Mouse (Mus musculus): ENCODE results near the gene Nudt10. TPM values are rescaled to one million over a fixed set of nuclear protein-coding genes. Genes with fewer than 3 reads are reported as not detected.
A peak's percentile ranks its signal among the peaks of the same experiment; 100 is the strongest.
"Not testable (repeated sequence)": the region's sequence is repeated elsewhere in the genome, so short reads cannot be mapped to it uniquely, and the experiment has no call there.

The Nudt10 gene
- 54.6 and 62.6 TPM in 2 replicates for polyA plus RNA-seq (2015; fragmentation: Nextera tagmentation; extraction: Ambion mirVana)

DNA sequence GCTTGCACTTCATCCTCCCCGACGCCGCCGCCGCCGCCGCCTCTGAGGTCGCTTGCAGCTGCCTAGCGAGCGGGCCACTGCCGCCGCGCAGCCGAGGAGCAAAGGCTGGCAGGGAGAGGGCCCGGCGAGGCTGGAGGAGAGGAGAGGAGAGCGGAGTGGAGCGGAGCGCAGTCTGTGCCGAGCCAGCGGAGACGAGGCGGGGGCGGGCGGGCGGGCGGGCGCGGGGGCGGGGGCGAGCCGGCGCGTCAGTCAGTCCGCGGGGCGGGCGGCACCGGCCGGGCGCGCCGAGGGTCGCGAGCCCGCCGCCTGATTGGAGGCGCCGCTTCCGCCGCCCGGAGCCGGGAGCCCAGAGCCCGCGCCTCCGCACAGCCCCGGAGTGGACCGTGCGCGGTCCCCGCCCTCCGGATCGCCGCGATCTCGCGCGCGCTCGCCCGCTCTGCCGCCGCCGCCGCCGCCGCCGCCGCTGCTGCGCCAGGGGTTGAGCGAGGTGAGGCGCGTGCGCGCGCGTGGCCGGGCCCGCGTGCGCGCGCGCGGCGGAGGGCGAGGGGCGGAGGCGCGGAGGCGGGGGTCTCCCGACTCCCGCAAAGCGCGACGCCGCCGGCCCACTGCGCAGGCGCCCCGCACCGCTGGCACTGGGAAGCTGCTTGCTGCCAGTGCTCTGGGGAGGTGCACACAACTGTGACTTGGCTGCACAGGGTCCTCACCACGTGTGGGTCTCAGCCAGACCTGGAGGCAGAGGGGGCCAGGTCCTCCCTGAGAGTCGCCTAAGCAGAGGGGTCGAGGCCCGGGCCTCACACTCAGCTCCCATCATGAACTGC, at the start of gene Nudt10:
Gene Nudt10, minus strand, starts transcription at position 193 of the 818 bp plus-strand sequence.
- not testable (repeated sequence) for H3K4me1 ChIP-seq, H3K9me3 ChIP-seq, H3K27me3 ChIP-seq, H3K36me3 ChIP-seq
- H3K4me2 ChIP-seq (replicated peaks), result peak within 1 kb of the TSS; percentile 34
- peak within 1 kb of the TSS; percentile 40 for H3K9ac ChIP-seq (replicated peaks)
- peak within 1 kb of the TSS; percentile 40 for H3K4me3 ChIP-seq
- peak within 1 kb of the TSS; percentile 77 for H3K27ac ChIP-seq (replicated peaks)
- ATAC-seq (replicated peaks), result peak; percentile 90
- no CpG with 5 or more reads among the region's 116 CpGs for WGBS

- peak; percentile 73 for ATAC-seq (replicated peaks)
- WGBS, result 31% methylated on average over 13 of the region's 64 CpGs
- H3K27me3 ChIP-seq, H3K9me3 ChIP-seq, H3K36me3 ChIP-seq, H3K4me1 ChIP-seq: not testable (repeated sequence)
- Histone ChIP-seq H3K4me3 (peak overlapping the region; percentile 40), H3K9ac (replicated peaks) (peak overlapping the region; percentile 40), H3K4me2 (replicated peaks) (peak overlapping the region; percentile 14; the same call in 1 of the 2 replicates), H3K27ac (replicated peaks) (peak overlapping the region; percentile 77)
These were observed 536 bp downstream of the Nudt10 start for GRCm38 (mm10) chrX:6172136-6172822.

- Histone ChIP-seq H3K27ac (replicated peaks) (peak overlapping the region; percentile 37; the same call in 1 of the 2 replicates), H3K4me1 (peaks cover 3% of the 10 kb centered on the region; the same call in 1 of the 2 replicates), H3K36me3 (no peaks in the 10 kb centered on the region), H3K27me3 (no peaks in the 10 kb centered on the region), H3K4me3 (peak overlapping the region; percentile 40), H3K9ac (replicated peaks) (peak overlapping the region; percentile 40), H3K4me2 (replicated peaks) (peak overlapping the region; percentile 34), H3K9me3 (no peaks in the 10 kb centered on the region)
- 25% methylated on average over 11 of the region's 12 CpGs for WGBS
- ATAC-seq (replicated peaks), result no peak
These were observed 1.1 kb downstream of the Nudt10 start for GRCm38 (mm10) chrX:6171718-6172117.

Other genes starting within 250 kb of the Nudt10 start
- 19.1 and 20.3 TPM in 2 replicates for gene Nudt11, start 125.6 kb downstream of the Nudt10 start, polyA plus RNA-seq (2015; fragmentation: Nextera tagmentation; extraction: Ambion mirVana)
- gene AU022751, start 89.6 kb downstream of the Nudt10 start, polyA plus RNA-seq (2015; fragmentation: Nextera tagmentation; extraction: Ambion mirVana), result not detected in 2 replicates
- gene Bmp15, start 147.7 kb upstream of the Nudt10 start, polyA plus RNA-seq (2015; fragmentation: Nextera tagmentation; extraction: Ambion mirVana), result 0.08 and 0.15 TPM in 2 replicates
- 1.3 and 1.6 TPM in 2 replicates for gene Shroom4, start 226.8 kb upstream of the Nudt10 start, polyA plus RNA-seq (2015; fragmentation: Nextera tagmentation; extraction: Ambion mirVana)